Mouse (Mus musculus) myocyte (in vitro differentiated cells): Measurements from ENCODE around the gene Susd2. TPM values are rescaled to one million over a fixed set of nuclear protein-coding genes. Genes with fewer than 3 reads are reported as not detected.

Experiments used
- polyA plus RNA-seq: library from polyadenylated mRNA; unstranded; fragments of >200 nt; fragmentation: generic; extraction: Trizol; gene quantifications from one replicate; pipeline ENCODE4 v1.2.1, GENCODE M21; 2012; ENCODE audit warnings: missing spikeins

Gene Susd2
- polyA plus RNA-seq, 1 experiment, result 0.12 TPM

Other genes with a start within 250 kb of the Susd2 start
- 0.04 TPM for gene Upb1, start 242.9 kb downstream of the Susd2 start, polyA plus RNA-seq
- gene Snrpd3, start 126.5 kb downstream of the Susd2 start, polyA plus RNA-seq, result 195 TPM
- gene Gucd1, start 126.0 kb downstream of the Susd2 start, polyA plus RNA-seq, result 17.5 TPM
- 1.1 TPM for gene Lrrc75b, start 83.7 kb downstream of the Susd2 start, polyA plus RNA-seq
- gene Ggt1, start 82.4 kb downstream of the Susd2 start, polyA plus RNA-seq, result 0.06 TPM
- 0.22 TPM for gene Ggt5, start 54.7 kb downstream of the Susd2 start, polyA plus RNA-seq
- gene Cabin1, start 120.3 kb upstream of the Susd2 start, polyA plus RNA-seq, result 24.0 TPM
- 64.2 TPM for gene Ddt, start 129.4 kb upstream of the Susd2 start, polyA plus RNA-seq
- gene Gm20441, start 136.9 kb upstream of the Susd2 start, polyA plus RNA-seq, result not detected
- 0.13 TPM for gene Gstt3, start 137.4 kb upstream of the Susd2 start, polyA plus RNA-seq
- gene Gstt1, start 154.6 kb upstream of the Susd2 start, polyA plus RNA-seq, result 1.3 TPM
- gene Gstt4, start 178.5 kb upstream of the Susd2 start, polyA plus RNA-seq, result not detected
- 1.4 TPM for gene Gstt2, start 193.4 kb upstream of the Susd2 start, polyA plus RNA-seq
- 3,517 TPM for gene Mif, start 216.2 kb upstream of the Susd2 start, polyA plus RNA-seq
- 0.58 TPM for gene Derl3, start 249.4 kb upstream of the Susd2 start, polyA plus RNA-seq